Mouse (Mus musculus) left cerebral cortex, adult 6 months (tissue): ENCODE results near the gene Enoph1. TPM values are rescaled to one million over a fixed set of nuclear protein-coding genes. Genes with fewer than 3 reads are reported as not detected.

Experiments used
- long read RNA-seq, 2 experiments: library from polyadenylated mRNA; unstranded; transcript quantifications; one replicate each; pipeline ENCODE4 v2.0.0; 2019 to 2020
- polyA plus RNA-seq: library from polyadenylated mRNA; unstranded; fragments of <200 nt; fragmentation: Nextera tagmentation; gene quantifications from 2 replicates; pipeline ENCODE4 v1.2.3, GENCODE M21; 2021

Gene Enoph1
- 83.0 and 102 TPM in 2 replicates for polyA plus RNA-seq
- long read RNA-seq, experiment 1, transcript Enoph1-202 (6 exons, 1,833 nt), result major isoform, 398 of 469 reads
- long read RNA-seq, experiment 1, transcript Enoph1-201 (7 exons, 1,420 nt), result minor isoform, 7 of 469 reads
- long read RNA-seq, experiment 1, partial matches to known transcripts, result 13 of 469 reads
- long read RNA-seq, experiment 1, other reads (novel, unspliced or antisense), result 51 of 469 reads
- long read RNA-seq, experiment 2, transcript Enoph1-202 (6 exons, 1,833 nt), result major isoform, 89 of 105 reads
- long read RNA-seq, experiment 2, partial matches to known transcripts, result 2 of 105 reads
- long read RNA-seq, experiment 2, other reads (novel, unspliced or antisense), result 12 of 105 reads

GRCm38 (mm10) chr5:100039602-100040142 is at the start of gene Enoph1, which contains the start of gene Hnrnpdl:
Enoph1 (plus strand) TSS chr5:100039985.
Hnrnpdl (minus strand) TSS chr5:100039664.

Other genes starting within 250 kb of the Enoph1 start
- gene Vamp9, start 133.7 kb upstream of the Enoph1 start, polyA plus RNA-seq, result 0.68 and 1.9 TPM in 2 replicates
- gene Hnrnpd, start 61.0 kb upstream of the Enoph1 start, polyA plus RNA-seq, result 10.8 and 12.4 TPM in 2 replicates
- gene 4930524J08Rik, start 60.9 kb upstream of the Enoph1 start, polyA plus RNA-seq, result 1.4 and 2.2 TPM in 2 replicates
- gene Hnrnpdl, start 321 bp upstream of the Enoph1 start, polyA plus RNA-seq, result 69.7 and 87.3 TPM in 2 replicates
- gene Tmem150c, start 119.8 kb downstream of the Enoph1 start, polyA plus RNA-seq, result 17.7 and 27.2 TPM in 2 replicates